Mouse (Mus musculus) C2C12 (cell line): ENCODE data around the gene Chdh.

Experiments
- CEBPB ChIP-seq: IDR thresholded peaks from one replicate; pipeline ENCODE4 v1.6.1; 2011; ENCODE audit warnings: low read depth, mild to moderate bottlenecking, control low read depth, moderate library complexity
- CTCF ChIP-seq: IDR thresholded peaks from one replicate; pipeline ENCODE4 v1.5.1; 2011; ENCODE audit not compliant: control insufficient read depth, insufficient read depth, insufficient read length
- MAX ChIP-seq: IDR thresholded peaks from one replicate; pipeline ENCODE4 v1.6.1; 2011; ENCODE audit warnings: mild to moderate bottlenecking, control low read depth
- MYOG ChIP-seq: IDR thresholded peaks from one replicate; pipeline ENCODE4 v1.6.1; 2011; ENCODE audit not compliant: control insufficient read depth, insufficient read length; ENCODE audit errors: extremely low read depth

GRCm38 (mm10) chr14:30045239-30045638 lies 36.4 kb downstream of the Chdh start:
- TF ChIP-seq MAX (no peak), CTCF (no peak), CEBPB (no peak), MYOG (no peak)
